Mouse (Mus musculus): Measurements from ENCODE around the gene Adgrv1. TPM values are rescaled to one million over a fixed set of nuclear protein-coding genes. Genes with fewer than 3 reads are reported as not detected.
A peak's percentile ranks its signal among the peaks of the same experiment; 100 is the strongest.

The Adgrv1 gene
- polyA plus RNA-seq, 1 experiment from 2014 or later, result 54.5 TPM

DNA sequence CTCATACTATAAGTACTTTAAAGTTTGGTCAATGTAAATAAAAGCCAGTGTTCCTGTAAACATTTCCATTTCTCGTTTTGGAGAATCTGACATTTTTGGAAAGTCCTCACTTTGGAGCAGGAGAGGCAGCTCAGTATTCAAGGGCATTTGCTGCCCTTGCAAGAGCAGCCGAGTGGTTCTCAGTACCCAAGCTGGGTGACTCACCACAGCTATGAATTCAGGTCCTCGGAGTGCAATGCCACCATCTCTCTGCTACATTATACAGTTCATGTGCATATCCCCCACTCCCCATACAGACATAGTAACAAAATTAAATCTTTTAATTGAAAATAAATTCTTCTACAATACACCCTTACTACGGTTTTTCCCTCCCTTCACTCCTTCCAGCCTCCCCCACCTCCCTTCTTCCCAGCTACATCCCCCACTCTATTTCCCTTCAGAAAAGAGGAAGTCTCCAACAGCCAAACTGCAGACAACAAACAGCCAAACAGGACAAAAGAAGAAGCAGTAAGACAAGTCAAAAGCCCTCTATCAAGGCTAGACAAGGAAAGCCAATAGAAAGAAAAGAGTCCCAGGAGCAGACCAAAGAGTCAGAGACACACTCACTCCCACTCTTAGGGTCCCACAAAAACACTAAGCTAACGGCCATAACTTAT lies 262.0 kb downstream of the Adgrv1 start:
- ATAC-seq (ENCODE audit: low FRiP score) (no peak), DNase-seq (ENCODE audit: low spot score) (no peak)
- Histone ChIP-seq H3K4me3 (ENCODE audit: low read depth, low read length) (no peak overlapping the region), H3K9me3 (ENCODE audit: control insufficient read depth, low read length) (no peaks in the 10 kb centered on the region), H3K9ac (ENCODE audit: low read depth, low read length) (no peak overlapping the region), H3K27me3 (ENCODE audit: control insufficient read depth, insufficient read depth, low read length) (no peaks in the 10 kb centered on the region), H3K4me1 (replicated peaks; ENCODE audit: control insufficient read depth, insufficient read depth, low read length) (no peaks in the 10 kb centered on the region), H3K4me2 (replicated peaks; ENCODE audit: low read depth, low read length) (no peak overlapping the region), H3K36me3 (ENCODE audit: control insufficient read depth, insufficient read depth, low read length) (no peaks in the 10 kb centered on the region), H3K27ac (ENCODE audit: low read depth, low read length) (no peak overlapping the region)
- WGBS, result 85% methylated on average over 5 of the region's 5 CpGs

DNA sequence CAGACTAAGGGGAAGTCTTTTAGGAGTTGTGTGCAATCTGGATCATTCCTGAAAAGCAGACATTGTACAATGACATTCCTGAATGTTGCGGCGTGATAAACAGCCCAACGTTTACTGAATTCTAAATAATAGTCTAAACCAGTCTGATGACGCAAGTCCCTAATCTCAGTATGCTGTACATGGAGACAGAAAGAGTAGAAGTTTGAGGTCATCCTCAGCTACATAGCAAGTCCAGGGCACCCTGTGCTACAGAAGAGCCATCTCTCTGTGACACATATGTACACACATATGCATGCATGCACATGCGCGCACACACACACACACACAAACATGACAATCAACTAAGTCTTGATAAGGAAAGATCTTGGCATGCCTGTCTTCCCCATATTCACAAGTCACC lies 262.8 kb downstream of the Adgrv1 start:
- Histone ChIP-seq H3K4me1 (replicated peaks; ENCODE audit: control insufficient read depth, insufficient read depth, low read length) (no peaks in the 10 kb centered on the region), H3K4me2 (replicated peaks; ENCODE audit: low read depth, low read length) (no peak overlapping the region), H3K4me3 (ENCODE audit: low read depth, low read length) (no peak overlapping the region), H3K9ac (ENCODE audit: low read depth, low read length) (no peak overlapping the region), H3K27me3 (ENCODE audit: control insufficient read depth, insufficient read depth, low read length) (no peaks in the 10 kb centered on the region), H3K27ac (ENCODE audit: low read depth, low read length) (no peak overlapping the region), H3K9me3 (ENCODE audit: control insufficient read depth, low read length) (no peaks in the 10 kb centered on the region), H3K36me3 (ENCODE audit: control insufficient read depth, insufficient read depth, low read length) (no peaks in the 10 kb centered on the region)
- 95% methylated on average over 6 of the region's 6 CpGs for WGBS
- ATAC-seq (ENCODE audit: low FRiP score) (no peak), DNase-seq (ENCODE audit: low spot score) (no peak)

DNA sequence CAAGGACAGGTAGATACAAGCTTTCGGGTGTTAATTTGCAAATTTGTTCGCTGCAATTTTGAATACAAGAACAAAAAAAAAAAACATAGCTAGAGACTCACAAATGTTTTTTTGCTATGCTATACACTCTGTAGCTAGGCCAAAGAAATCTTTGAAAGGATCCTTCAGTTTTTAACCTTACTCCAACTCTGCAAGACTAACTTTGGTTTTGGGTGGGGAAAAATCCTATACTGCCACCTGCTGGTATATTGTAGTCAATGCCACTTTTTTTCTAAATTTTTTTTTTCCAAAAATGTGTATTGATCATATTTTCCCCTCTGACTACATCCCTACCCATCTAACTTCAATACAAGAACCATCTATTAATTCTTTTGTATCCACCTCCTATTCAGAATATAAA lies 263.4 kb downstream of the Adgrv1 start:
- Histone ChIP-seq H3K27ac (ENCODE audit: low read depth, low read length) (no peak overlapping the region), H3K4me3 (ENCODE audit: low read depth, low read length) (no peak overlapping the region), H3K9ac (ENCODE audit: low read depth, low read length) (no peak overlapping the region), H3K36me3 (ENCODE audit: control insufficient read depth, insufficient read depth, low read length) (no peaks in the 10 kb centered on the region), H3K9me3 (ENCODE audit: control insufficient read depth, low read length) (no peaks in the 10 kb centered on the region), H3K4me1 (replicated peaks; ENCODE audit: control insufficient read depth, insufficient read depth, low read length) (no peaks in the 10 kb centered on the region), H3K4me2 (replicated peaks; ENCODE audit: low read depth, low read length) (no peak overlapping the region), H3K27me3 (ENCODE audit: control insufficient read depth, insufficient read depth, low read length) (no peaks in the 10 kb centered on the region)
- DNase-seq (ENCODE audit: low spot score) (peak; percentile 27), ATAC-seq (ENCODE audit: low FRiP score) (no peak)
- WGBS, result 80% methylated on average over 2 of the region's 2 CpGs

DNA sequence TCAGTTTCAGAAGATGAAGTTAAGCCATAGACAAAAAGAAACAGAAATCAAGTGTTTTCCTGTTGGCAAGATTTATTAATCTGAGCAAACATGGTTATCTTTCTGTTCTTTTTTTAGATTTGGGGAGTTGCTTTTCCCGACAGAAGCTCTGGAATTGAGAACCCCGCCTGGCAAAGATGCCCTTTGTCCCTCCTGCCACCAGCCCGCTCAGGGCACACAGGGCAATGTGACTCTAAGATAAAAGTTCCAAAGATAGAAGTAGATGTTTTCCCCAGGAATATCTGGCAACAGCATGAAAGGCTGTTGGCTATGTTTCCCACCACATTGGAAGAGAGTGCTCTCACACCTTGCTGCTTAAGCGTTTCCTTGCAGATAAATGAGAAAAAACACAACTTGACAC lies 264.0 kb downstream of the Adgrv1 start:
- DNase-seq (ENCODE audit: low spot score) (no peak), ATAC-seq (ENCODE audit: low FRiP score) (no peak)
- Histone ChIP-seq H3K4me3 (ENCODE audit: low read depth, low read length) (no peak overlapping the region), H3K36me3 (ENCODE audit: control insufficient read depth, insufficient read depth, low read length) (no peaks in the 10 kb centered on the region), H3K9me3 (ENCODE audit: control insufficient read depth, low read length) (no peaks in the 10 kb centered on the region), H3K27me3 (ENCODE audit: control insufficient read depth, insufficient read depth, low read length) (no peaks in the 10 kb centered on the region), H3K27ac (ENCODE audit: low read depth, low read length) (no peak overlapping the region), H3K4me2 (replicated peaks; ENCODE audit: low read depth, low read length) (no peak overlapping the region), H3K9ac (ENCODE audit: low read depth, low read length) (no peak overlapping the region), H3K4me1 (replicated peaks; ENCODE audit: control insufficient read depth, insufficient read depth, low read length) (no peaks in the 10 kb centered on the region)
- WGBS, result 85% methylated on average over 4 of the region's 4 CpGs

DNA sequence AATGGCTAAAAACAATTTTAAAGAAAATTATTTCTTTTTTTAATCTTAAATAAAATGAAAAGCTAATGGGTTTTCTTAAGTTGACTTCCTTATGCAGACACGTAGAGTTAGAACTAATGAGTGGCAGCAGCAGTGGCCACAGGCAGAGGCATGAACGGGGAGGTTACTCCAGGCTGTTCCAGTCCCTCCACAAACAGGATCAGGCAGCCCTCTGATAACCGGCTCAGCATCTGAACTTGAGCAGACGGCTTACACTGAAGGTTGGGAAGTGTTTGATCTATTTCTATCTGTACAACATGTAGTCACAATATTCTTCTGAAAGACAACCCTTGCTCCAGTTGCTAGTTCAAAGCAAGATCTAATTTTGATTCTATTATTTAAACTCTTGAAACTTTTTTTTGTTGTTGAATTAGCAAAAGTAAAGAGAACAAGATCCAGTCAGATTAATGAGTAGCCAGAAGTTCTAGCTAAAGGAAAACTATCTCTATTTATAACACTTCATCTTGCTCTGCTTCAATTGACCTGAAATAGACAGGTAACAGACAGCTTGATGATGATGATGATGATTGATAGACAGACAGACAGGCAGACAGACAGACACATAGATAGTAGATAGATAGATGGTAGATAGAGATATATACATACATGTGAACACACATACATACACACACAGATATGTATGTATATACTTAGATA lies 265.1 kb downstream of the Adgrv1 start:
- ATAC-seq (ENCODE audit: low FRiP score), result no peak
- Histone ChIP-seq H3K27ac (ENCODE audit: low read depth, low read length) (no peak overlapping the region), H3K4me3 (ENCODE audit: low read depth, low read length) (no peak overlapping the region), H3K9ac (ENCODE audit: low read depth, low read length) (no peak overlapping the region), H3K9me3 (ENCODE audit: control insufficient read depth, low read length) (no peaks in the 10 kb centered on the region), H3K36me3 (ENCODE audit: control insufficient read depth, insufficient read depth, low read length) (no peaks in the 10 kb centered on the region), H3K27me3 (ENCODE audit: control insufficient read depth, insufficient read depth, low read length) (no peaks in the 10 kb centered on the region), H3K4me1 (replicated peaks; ENCODE audit: control insufficient read depth, insufficient read depth, low read length) (no peaks in the 10 kb centered on the region), H3K4me2 (replicated peaks; ENCODE audit: low read depth, low read length) (no peak overlapping the region)
- no peak for DNase-seq (ENCODE audit: low spot score)
- WGBS, result 88% methylated on average over 4 of the region's 4 CpGs

DNA sequence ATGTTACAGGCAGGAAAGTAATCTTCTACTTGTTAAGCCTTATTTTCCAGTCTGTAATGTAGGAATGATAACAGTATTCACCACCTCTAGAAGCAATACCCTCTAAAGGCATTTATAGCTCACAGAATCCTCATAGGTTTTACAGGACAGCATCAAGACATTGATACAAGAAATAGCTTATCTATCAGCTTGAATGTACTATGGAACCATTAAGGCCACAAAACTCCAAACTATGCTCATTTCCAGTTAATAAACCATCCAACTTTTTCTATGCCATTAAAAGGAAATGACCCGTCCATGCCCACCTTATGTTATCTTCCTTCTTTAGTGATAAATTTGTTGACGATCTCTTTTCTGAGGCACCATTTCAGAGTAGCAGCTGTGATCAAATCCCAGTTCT lies 272.6 kb downstream of the Adgrv1 start:
- no peaks in the 10 kb centered on the region for H3K36me3 ChIP-seq (ENCODE audit: control insufficient read depth, insufficient read depth, low read length)
- ATAC-seq (ENCODE audit: low FRiP score), result no peak
- no peaks in the 10 kb centered on the region for H3K9me3 ChIP-seq (ENCODE audit: control insufficient read depth, low read length)
- H3K27me3 ChIP-seq (ENCODE audit: control insufficient read depth, insufficient read depth, low read length), result no peaks in the 10 kb centered on the region
- H3K27ac ChIP-seq (ENCODE audit: low read depth, low read length), result no peak overlapping the region
- DNase-seq (ENCODE audit: low spot score), result no peak
- no peak overlapping the region for H3K4me3 ChIP-seq (ENCODE audit: low read depth, low read length)
- H3K4me2 ChIP-seq (replicated peaks; ENCODE audit: low read depth, low read length), result no peak overlapping the region
- H3K4me1 ChIP-seq (replicated peaks; ENCODE audit: control insufficient read depth, insufficient read depth, low read length), result no peaks in the 10 kb centered on the region
- WGBS, result 96% methylated on average over 2 of the region's 2 CpGs
- no peak overlapping the region for H3K9ac ChIP-seq (ENCODE audit: low read depth, low read length)

DNA sequence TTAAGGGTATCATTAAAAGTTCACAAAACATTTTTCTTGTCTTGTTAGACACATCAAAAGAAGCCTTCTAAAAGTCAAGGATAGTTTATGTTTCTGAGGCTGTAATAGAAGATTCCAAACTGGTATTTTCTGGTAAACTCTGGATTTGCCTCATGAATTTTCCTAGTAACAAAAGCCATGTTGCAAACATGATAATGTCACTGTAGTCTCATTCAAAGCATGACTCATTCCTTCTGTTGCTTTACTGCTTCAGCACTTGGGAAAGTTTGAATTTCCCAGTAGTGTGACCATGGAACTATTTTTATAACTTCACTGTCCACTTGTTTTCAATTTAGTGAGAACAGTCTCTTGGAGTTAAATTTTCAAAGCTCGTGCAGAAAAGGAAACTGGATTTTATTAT lies 274.2 kb downstream of the Adgrv1 start:
- H3K36me3 ChIP-seq (ENCODE audit: control insufficient read depth, insufficient read depth, low read length), result no peaks in the 10 kb centered on the region
- no peak overlapping the region for H3K27ac ChIP-seq (ENCODE audit: low read depth, low read length)
- DNase-seq (ENCODE audit: low spot score), result no peak
- H3K4me1 ChIP-seq (replicated peaks; ENCODE audit: control insufficient read depth, insufficient read depth, low read length), result no peaks in the 10 kb centered on the region
- H3K9ac ChIP-seq (ENCODE audit: low read depth, low read length), result no peak overlapping the region
- no peak for ATAC-seq (ENCODE audit: low FRiP score)
- 87% methylated on average over 1 of the region's 1 CpGs for WGBS
- no peak overlapping the region for H3K4me2 ChIP-seq (replicated peaks; ENCODE audit: low read depth, low read length)
- H3K27me3 ChIP-seq (ENCODE audit: control insufficient read depth, insufficient read depth, low read length), result no peaks in the 10 kb centered on the region
- no peak overlapping the region for H3K4me3 ChIP-seq (ENCODE audit: low read depth, low read length)
- H3K9me3 ChIP-seq (ENCODE audit: control insufficient read depth, low read length), result no peaks in the 10 kb centered on the region

DNA sequence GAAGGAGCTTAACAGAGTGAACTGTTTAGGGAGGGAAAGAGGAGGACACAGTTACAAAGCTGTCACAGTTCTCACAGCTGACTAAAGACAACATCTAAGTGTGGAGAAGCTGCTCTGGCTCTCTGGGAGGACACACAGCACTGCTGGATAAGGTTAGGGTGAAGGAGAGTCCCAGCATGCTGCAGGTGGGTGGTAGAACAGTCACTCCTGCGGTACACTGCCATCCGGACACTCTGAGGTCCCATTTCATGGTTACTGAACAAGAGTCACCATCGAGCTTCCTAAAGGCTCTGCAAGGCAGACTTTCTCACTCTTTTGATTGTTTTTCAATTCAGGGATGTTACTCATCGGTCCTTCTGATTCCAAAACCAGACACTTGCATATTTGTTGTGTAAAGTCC lies 274.6 kb downstream of the Adgrv1 start:
- Histone ChIP-seq H3K4me1 (replicated peaks; ENCODE audit: control insufficient read depth, insufficient read depth, low read length) (no peaks in the 10 kb centered on the region), H3K4me3 (ENCODE audit: low read depth, low read length) (no peak overlapping the region), H3K36me3 (ENCODE audit: control insufficient read depth, insufficient read depth, low read length) (no peaks in the 10 kb centered on the region), H3K4me2 (replicated peaks; ENCODE audit: low read depth, low read length) (no peak overlapping the region), H3K27ac (ENCODE audit: low read depth, low read length) (no peak overlapping the region), H3K27me3 (ENCODE audit: control insufficient read depth, insufficient read depth, low read length) (no peaks in the 10 kb centered on the region), H3K9me3 (ENCODE audit: control insufficient read depth, low read length) (no peaks in the 10 kb centered on the region), H3K9ac (ENCODE audit: low read depth, low read length) (no peak overlapping the region)
- DNase-seq (ENCODE audit: low spot score) (no peak), ATAC-seq (ENCODE audit: low FRiP score) (no peak)
- 93% methylated on average over 4 of the region's 4 CpGs for WGBS

DNA sequence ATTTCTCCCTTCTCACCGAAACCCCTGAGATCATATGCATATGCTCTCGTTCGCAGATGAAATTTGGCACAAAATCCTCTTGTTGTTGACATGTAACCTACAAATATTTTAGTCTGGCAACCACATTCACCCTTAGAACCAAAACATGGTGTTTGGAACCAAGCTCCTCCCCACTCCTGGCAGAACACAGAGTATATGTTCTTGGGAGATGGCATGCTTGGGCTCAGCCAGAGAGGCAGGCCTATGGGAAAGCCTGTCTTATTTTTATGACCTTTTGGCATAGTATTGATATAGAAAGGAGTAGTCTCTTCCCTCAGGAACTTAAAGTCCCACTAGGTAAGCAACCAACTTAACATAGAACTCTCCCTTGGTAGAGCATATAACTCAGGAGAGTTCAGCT lies 275.7 kb downstream of the Adgrv1 start:
- H3K4me2 ChIP-seq (replicated peaks; ENCODE audit: low read depth, low read length), result no peak overlapping the region
- H3K9me3 ChIP-seq (ENCODE audit: control insufficient read depth, low read length), result no peaks in the 10 kb centered on the region
- no peaks in the 10 kb centered on the region for H3K27me3 ChIP-seq (ENCODE audit: control insufficient read depth, insufficient read depth, low read length)
- H3K27ac ChIP-seq (ENCODE audit: low read depth, low read length), result no peak overlapping the region
- H3K9ac ChIP-seq (ENCODE audit: low read depth, low read length), result no peak overlapping the region
- H3K36me3 ChIP-seq (ENCODE audit: control insufficient read depth, insufficient read depth, low read length), result no peaks in the 10 kb centered on the region
- H3K4me3 ChIP-seq (ENCODE audit: low read depth, low read length), result no peak overlapping the region
- 96% methylated on average over 3 of the region's 3 CpGs for WGBS
- no peaks in the 10 kb centered on the region for H3K4me1 ChIP-seq (replicated peaks; ENCODE audit: control insufficient read depth, insufficient read depth, low read length)
- ATAC-seq (ENCODE audit: low FRiP score) (no peak), DNase-seq (ENCODE audit: low spot score) (no peak)

Measured in hindbrain, embryonic 11.5 days (tissue).